Mouse (Mus musculus): ENCODE results near the gene Atp6v0d1. TPM values are rescaled to one million over a fixed set of nuclear protein-coding genes. Genes with fewer than 3 reads are reported as not detected.

Gene Atp6v0d1
- total RNA-seq, 4 experiments from 2014 or later = 113 to 135 (median 122) TPM

Small RNA genes lying within 50 kb of the gene (microRNA-seq; reads per million reads assigned to microRNA genes)
- 0 to 0.17 reads per million in 2 experiments for gene Mir1966

Other genes with a start within 250 kb of the Atp6v0d1 start
- gene Lrrc29, start 239.8 kb downstream of the Atp6v0d1 start, total RNA-seq (2022) = 10 to 100 TPM in 2 of 4 experiments, 1 to 10 TPM in 2; 3.1 to 14.2 (median 8.5) TPM
- gene Tmem208, start 239.7 kb downstream of the Atp6v0d1 start, total RNA-seq (2022) = 10 to 100 TPM; 62.1 to 66.9 (median 65.1) TPM
- gene Fhod1, start 218.1 kb downstream of the Atp6v0d1 start, total RNA-seq (2022) = 10 to 100 TPM; 11.8 to 21.9 (median 17.1) TPM
- 1 to 10 TPM in 3 of 4 experiments, under 1 TPM in 1; 0.73 to 1.9 (median 1.4) TPM for gene Slc9a5, start 217.2 kb downstream of the Atp6v0d1 start, total RNA-seq (2022)
- 1 to 10 TPM in 2 of 4 experiments, under 1 TPM in 2; 0.42 to 2.7 (median 1.3) TPM for gene Plekhg4, start 192.8 kb downstream of the Atp6v0d1 start, total RNA-seq (2022)
- gene Kctd19, start 152.5 kb downstream of the Atp6v0d1 start, total RNA-seq (2022) = under 1 TPM in 1 of 4 experiments, not detected in 3; 0.15 TPM
- gene Lrrc36, start 152.5 kb downstream of the Atp6v0d1 start, total RNA-seq (2022) = 10 to 100 TPM in 1 of 4 experiments, 1 to 10 TPM in 3; 4.1 to 10.1 (median 7.0) TPM
- gene Tppp3, start 94.5 kb downstream of the Atp6v0d1 start, total RNA-seq (2022) = 10 to 100 TPM; 28.3 to 40.2 (median 33.0) TPM
- 10 to 100 TPM; 20.6 to 40.1 (median 31.3) TPM for gene Zdhhc1, start 69.1 kb downstream of the Atp6v0d1 start, total RNA-seq (2022)
- under 1 TPM; 0.56 to 0.98 (median 0.82) TPM for gene Hsd11b2, start 47.3 kb downstream of the Atp6v0d1 start, total RNA-seq (2022)
- 10 to 100 TPM; 28.1 to 47.9 (median 37.8) TPM for gene Ripor1, start 39.2 kb upstream of the Atp6v0d1 start, total RNA-seq (2022)
- 10 to 100 TPM; 61.2 to 79.1 (median 67.7) TPM for gene Ctcf, start 70.5 kb upstream of the Atp6v0d1 start, total RNA-seq (2022)
- 10 to 100 TPM in 1 of 4 experiments, 1 to 10 TPM in 2, under 1 TPM in 1; 0.97 to 11.6 (median 4.2) TPM for gene Agrp, start 71.3 kb upstream of the Atp6v0d1 start, total RNA-seq (2022)
- 1 to 10 TPM; 2.1 to 3.9 (median 3.1) TPM for gene Carmil2, start 120.2 kb upstream of the Atp6v0d1 start, total RNA-seq (2022)
- gene Acd, start 135.1 kb upstream of the Atp6v0d1 start, total RNA-seq (2022) = 10 to 100 TPM; 22.3 to 37.1 (median 29.5) TPM
- 10 to 100 TPM; 10.7 to 14.2 (median 12.8) TPM for gene Pard6a, start 135.1 kb upstream of the Atp6v0d1 start, total RNA-seq (2022)
- gene 4933405L10Rik, start 141.6 kb upstream of the Atp6v0d1 start, total RNA-seq (2022) = not detected
- gene Enkd1, start 142.2 kb upstream of the Atp6v0d1 start, total RNA-seq (2022) = 1 to 10 TPM; 4.6 to 8.1 (median 5.8) TPM
- 10 to 100 TPM in 2 of 4 experiments, 1 to 10 TPM in 2; 8.9 to 10.9 (median 10.0) TPM for gene Gfod2, start 192.6 kb upstream of the Atp6v0d1 start, total RNA-seq (2022)

All from adrenal gland, adult 8-10 months (tissue).